Mouse (Mus musculus) heart, adult 2 months (tissue): ENCODE measurements around the gene Col4a2.

Experiments
- CTCF ChIP-seq: fragments of 200-600 bp; IDR thresholded peaks from 2 replicates; pipeline ENCODE4 v1.8.1; 2022; ENCODE audit warnings: antibody characterized with exemption, mild to moderate bottlenecking, moderate library complexity
- EP300 ChIP-seq: fragments of 200-500 bp; IDR thresholded peaks from 2 replicates; pipeline ENCODE4 v1.6.1; 2011; ENCODE audit warnings: low read depth, low read length, control low read depth; ENCODE audit not compliant: insufficient read depth
- POLR2A ChIP-seq: fragments of 200-500 bp; IDR thresholded peaks from 2 replicates; pipeline ENCODE4 v1.6.1; 2011; ENCODE audit warnings: mild to moderate bottlenecking, low read depth, low read length, control low read depth; ENCODE audit not compliant: insufficient read depth

GRCm38 (mm10) chr8:11478807-11479527 lies 166.4 kb downstream of the Col4a2 start:
- no peak for TF ChIP-seq CTCF
- no peak for TF ChIP-seq EP300
- TF ChIP-seq POLR2A, result no peak
